Mouse (Mus musculus) lung, postnatal 0 days (tissue): Measurements from ENCODE around the gene Fgfr3. TPM values are rescaled to one million over a fixed set of nuclear protein-coding genes. Genes with fewer than 3 reads are reported as not detected.

Experiments
- ATAC-seq: fragments of 200-750 bp; cut with Nextera tagmentation; 2 replicates; pipeline ENCODE4 v1.8.0; 2017; ENCODE audit warnings: moderate library complexity
- DNase-seq: peaks from one replicate; pipeline ENCODE4 v3.0.0-alpha.2; 2016; ENCODE audit warnings: low spot score
- H3K27ac ChIP-seq: fragments of 300-500 bp; sonication (generic); 2 replicates; pipeline ENCODE4 v1.5.1; 2014; ENCODE audit warnings: antibody characterized with exemption, mild to moderate bottlenecking, low read length, mixed read lengths
- H3K27me3 ChIP-seq: fragments of 300-500 bp; sonication (generic); replicated peaks from 2 replicates; pipeline ENCODE4 v1.6.1; 2014; ENCODE audit warnings: low read length, mixed read lengths; ENCODE audit not compliant: insufficient read depth
- H3K36me3 ChIP-seq: fragments of 300-500 bp; sonication (generic); 2 replicates; pipeline ENCODE4 v1.6.1; 2014; ENCODE audit warnings: low read length, mixed read lengths; ENCODE audit not compliant: insufficient read depth
- H3K4me1 ChIP-seq: fragments of 300-500 bp; sonication (generic); 2 replicates; pipeline ENCODE4 v1.6.1; 2014; ENCODE audit warnings: antibody characterized with exemption, low read depth, low read length, mixed read lengths; ENCODE audit not compliant: insufficient read depth
- H3K4me2 ChIP-seq: fragments of 300-500 bp; sonication (generic); replicated peaks from 2 replicates; pipeline ENCODE4 v1.6.1; 2014; ENCODE audit warnings: low read depth, mild to moderate bottlenecking, low read length, moderate library complexity, mixed read lengths
- H3K4me3 ChIP-seq: fragments of 300-500 bp; sonication (generic); 2 replicates; pipeline ENCODE4 v1.5.1; 2014; ENCODE audit warnings: low read depth, low read length
- H3K9ac ChIP-seq: fragments of 300-500 bp; sonication (generic); replicated peaks from 2 replicates; pipeline ENCODE4 v1.6.1; 2014; ENCODE audit warnings: low read depth, mild to moderate bottlenecking
- H3K9me3 ChIP-seq: fragments of 300-500 bp; sonication (generic); 2 replicates; pipeline ENCODE4 v1.6.1; 2016; ENCODE audit warnings: low read length, mixed read lengths
- CTCF ChIP-seq: IDR thresholded peaks from 2 replicates; pipeline ENCODE4 v1.5.1; 2016; ENCODE audit warnings: antibody characterized with exemption, mild to moderate bottlenecking
- EP300 ChIP-seq: IDR thresholded peaks from 2 replicates; pipeline ENCODE4 v1.6.1; 2016; ENCODE audit warnings: antibody characterized with exemption, mild to moderate bottlenecking, control low read depth
- WGBS: fragments of 180-500 bp; shearing (Covaris S2); extraction: QIAGEN DNeasy Blood & Tissue Kit; methylation state at CpG from one replicate; pipeline ENCODE4 v1.1.7; 2014; 5-methylcytosine and 5-hydroxymethylcytosine counted together
- polyA plus RNA-seq: library from polyadenylated mRNA; unstranded; fragments of >200 nt; fragmentation: Nextera tagmentation; extraction: Ambion mirVana; gene quantifications from 2 replicates; pipeline ENCODE4 v1.2.1, GENCODE M21; 2015

Fgfr3 gene
- polyA plus RNA-seq, 1 experiment from 2014 or later = 67.9 TPM

DNA sequence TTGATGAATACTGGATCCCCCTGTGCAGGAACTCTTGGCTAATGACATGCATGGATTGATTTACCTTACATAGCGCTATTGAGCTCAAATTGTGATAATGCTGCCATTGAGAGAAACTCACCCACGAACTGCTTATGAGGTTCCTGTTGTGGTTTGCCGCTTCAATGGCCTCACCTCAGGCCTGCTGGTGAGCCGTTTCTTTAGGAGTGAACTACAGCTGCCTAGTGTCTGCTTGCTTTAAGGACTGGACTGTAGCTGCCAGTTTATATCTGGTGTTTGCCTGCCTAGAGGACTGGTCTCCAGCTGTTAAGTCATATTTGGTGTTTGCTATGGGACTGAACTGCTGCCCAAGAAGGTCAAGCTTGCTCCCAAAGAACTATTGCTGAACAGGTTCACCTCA, 38.5 kb upstream of the Fgfr3 start:
- Histone ChIP-seq H3K9me3 (no peaks in the 10 kb centered on the region), H3K27me3 (no peaks in the 10 kb centered on the region), H3K9ac (no peak overlapping the region), H3K4me2 (no peak overlapping the region), H3K27ac (no peak overlapping the region), H3K36me3 (no peaks in the 10 kb centered on the region), H3K4me3 (no peak overlapping the region), H3K4me1 (peaks cover 6% of the 10 kb centered on the region; the same call in 1 of the 2 replicates)
- no peak for TF ChIP-seq CTCF
- no peak for TF ChIP-seq EP300
- ATAC-seq (no peak), DNase-seq (no peak)
- WGBS = 83% methylated on average over 4 of the region's 4 CpGs

DNA sequence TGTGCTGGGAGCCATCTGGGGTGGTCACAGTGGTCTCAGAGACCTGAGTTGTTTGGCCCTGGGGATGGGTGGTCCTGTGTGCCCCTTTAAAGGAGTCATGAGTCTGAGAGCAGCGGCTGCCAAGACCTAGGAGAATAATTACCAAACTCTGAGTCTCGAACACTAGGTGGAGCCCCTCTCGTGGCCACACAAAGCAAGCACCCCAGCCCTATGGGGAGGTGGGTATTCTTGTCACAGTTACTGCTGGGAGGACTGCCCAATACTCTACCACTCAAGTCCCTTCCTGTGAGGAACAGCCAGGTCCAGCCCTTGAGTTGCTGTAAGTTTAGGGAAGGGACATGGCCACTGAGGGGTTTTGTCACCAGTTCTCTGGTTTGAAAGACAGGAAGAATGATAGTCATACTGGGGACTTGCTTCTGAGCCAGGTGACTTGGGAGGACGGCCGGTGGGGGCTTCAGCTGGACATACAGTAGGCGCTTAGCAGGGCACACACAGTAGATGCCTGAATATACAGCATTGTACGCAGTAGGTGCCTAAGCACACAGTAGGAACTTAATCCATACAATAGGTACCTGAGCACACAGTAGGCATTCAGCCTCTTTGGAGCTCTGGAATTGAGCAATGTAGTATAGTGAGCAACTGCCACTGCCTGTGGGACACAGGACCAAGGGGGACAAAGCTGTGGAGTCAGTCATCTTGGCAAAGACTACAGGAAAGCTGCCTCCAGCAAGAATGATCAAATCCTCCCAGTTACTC, 37.4 kb upstream of the Fgfr3 start:
- Histone ChIP-seq H3K27me3 (no peaks in the 10 kb centered on the region), H3K27ac (no peak overlapping the region), H3K4me1 (peaks cover 8% of the 10 kb centered on the region; the same call in 1 of the 2 replicates), H3K4me2 (no peak overlapping the region), H3K9me3 (no peaks in the 10 kb centered on the region), H3K4me3 (no peak overlapping the region), H3K36me3 (no peaks in the 10 kb centered on the region), H3K9ac (no peak overlapping the region)
- DNase-seq (peak; percentile 87), ATAC-seq (peak; percentile 63)
- 43% methylated on average over 7 of the region's 7 CpGs for WGBS
- peak; percentile 88 for TF ChIP-seq CTCF
- TF ChIP-seq EP300 = no peak

GRCm38 (mm10) chr5:33684932-33685331, 36.5 kb upstream of the Fgfr3 start:
- H3K9me3 ChIP-seq = no peaks in the 10 kb centered on the region
- H3K4me2 ChIP-seq = no peak overlapping the region
- H3K36me3 ChIP-seq = no peaks in the 10 kb centered on the region
- 78% methylated on average over 4 of the region's 4 CpGs for WGBS
- ATAC-seq = no peak
- no peak for TF ChIP-seq EP300
- no peak for TF ChIP-seq CTCF
- H3K4me1 ChIP-seq = peaks cover 15% of the 10 kb centered on the region; the same call in 1 of the 2 replicates
- no peak overlapping the region for H3K27ac ChIP-seq
- H3K9ac ChIP-seq = no peak overlapping the region
- H3K4me3 ChIP-seq = no peak overlapping the region
- no peak for DNase-seq
- H3K27me3 ChIP-seq = no peaks in the 10 kb centered on the region

DNA sequence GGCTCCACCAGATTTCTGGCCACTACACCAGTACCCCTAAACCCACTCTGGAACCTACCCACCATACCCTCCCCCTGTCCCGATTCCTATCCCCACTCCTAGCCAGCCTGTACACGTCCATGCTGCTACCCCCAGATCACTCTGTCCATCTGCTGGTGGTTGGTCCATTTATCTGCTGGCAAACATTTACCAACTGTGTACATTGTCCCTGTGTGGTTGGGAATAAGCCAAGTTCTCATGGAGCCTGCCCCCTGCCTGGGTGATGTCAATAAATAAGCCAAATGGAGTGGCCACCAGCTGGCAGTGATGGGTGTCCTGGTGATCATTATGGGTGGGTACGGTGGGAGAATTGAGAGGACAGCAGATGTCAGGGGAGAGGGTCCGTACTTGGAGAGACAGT, 34.3 kb upstream of the Fgfr3 start:
- H3K4me2 ChIP-seq = no peak overlapping the region

DNA sequence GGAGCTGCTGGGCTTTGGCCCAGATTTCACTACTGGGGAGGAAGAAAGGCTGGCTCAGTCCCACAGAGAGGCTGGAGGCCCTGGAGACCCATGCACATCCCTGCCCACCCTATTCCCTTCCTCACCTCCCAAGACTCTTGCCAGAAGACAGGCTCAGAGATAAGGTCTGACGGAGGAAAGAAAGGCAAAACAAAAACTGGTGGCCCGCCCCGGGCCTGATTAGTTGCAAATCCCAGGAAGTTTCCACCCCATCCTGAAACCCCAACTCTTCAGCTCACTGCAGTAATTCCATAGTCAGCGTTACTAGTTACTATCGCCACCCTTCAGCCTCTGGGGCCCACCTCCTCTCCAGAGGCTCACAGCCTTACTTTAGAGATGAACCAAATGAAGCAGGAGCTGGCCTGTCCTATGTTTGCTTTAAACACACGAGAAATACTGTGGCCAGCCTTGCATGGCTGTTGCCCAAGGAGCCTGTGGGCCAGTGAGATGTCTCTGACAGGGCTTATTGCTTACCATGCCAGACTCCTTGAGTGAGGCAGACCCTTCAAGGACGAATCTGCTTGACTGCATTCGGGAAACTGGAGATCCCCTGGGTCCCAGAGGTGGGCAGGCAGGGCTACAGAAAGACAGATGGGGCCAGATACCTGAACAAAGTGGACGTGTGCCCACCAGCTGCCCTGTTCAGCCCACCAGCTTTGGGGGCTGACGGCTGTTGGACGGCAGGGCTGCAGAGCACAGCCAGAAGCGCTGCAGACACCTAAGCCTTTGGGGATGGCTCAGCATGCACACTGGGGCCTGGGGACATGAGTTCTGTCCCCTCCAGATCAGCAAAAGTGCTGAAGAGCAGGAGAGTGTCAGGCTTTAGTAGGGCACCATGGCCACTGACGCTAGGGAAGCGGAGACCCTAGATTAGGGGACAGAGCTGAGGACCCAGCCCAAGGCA, 32.9 kb upstream of the Fgfr3 start:
- H3K9me3 ChIP-seq = no peaks in the 10 kb centered on the region
- peak; percentile 7 for DNase-seq
- H3K4me3 ChIP-seq = no peak overlapping the region
- no peaks in the 10 kb centered on the region for H3K36me3 ChIP-seq
- no peak for ATAC-seq
- TF ChIP-seq EP300 = peak; percentile 61; the same call in 1 of the 2 replicates
- TF ChIP-seq CTCF = no peak
- H3K27ac ChIP-seq = peak overlapping the region; percentile 86
- H3K4me1 ChIP-seq = peaks cover 33% of the 10 kb centered on the region
- 54% methylated on average over 14 of the region's 14 CpGs for WGBS
- no peaks in the 10 kb centered on the region for H3K27me3 ChIP-seq
- 0 out of 2 replicates have a peak overlapping the region, but pooled peaks have one; percentile 8 for H3K9ac ChIP-seq
- no peak overlapping the region for H3K4me2 ChIP-seq

More for the DNA sequence above, 34.3 kb upstream of the Fgfr3 start:
- no peak overlapping the region for H3K4me3 ChIP-seq
- DNase-seq (no peak), ATAC-seq (no peak)
- no peak overlapping the region for H3K27ac ChIP-seq
- H3K9ac ChIP-seq = no peak overlapping the region
- H3K27me3 ChIP-seq = no peaks in the 10 kb centered on the region
- peaks cover 23% of the 10 kb centered on the region for H3K4me1 ChIP-seq
- H3K36me3 ChIP-seq = no peaks in the 10 kb centered on the region
- H3K9me3 ChIP-seq = no peaks in the 10 kb centered on the region
- no peak for TF ChIP-seq CTCF
- TF ChIP-seq EP300 = no peak
- WGBS = 71% methylated on average over 4 of the region's 4 CpGs
